Mouse (Mus musculus): ENCODE results near the gene Nanos3. TPM values are rescaled to one million over a fixed set of nuclear protein-coding genes. Genes with fewer than 3 reads are reported as not detected.

The Nanos3 gene
- polyA plus RNA-seq (2015; fragmentation: Illumina TruSeq; extraction: RNeasy Lipid Tissue Mini Kit (QIAGEN cat#74804); ENCODE audit: insufficient read depth, low replicate concordance) = not detected

GRCm38 (mm10) chr8:84185117-84185516, at the start of gene Nanos3:
Gene Nanos3 (minus strand): TSS chr8:84185217.

GRCm38 (mm10) chr8:84147769-84148530, 37.1 kb downstream of the Nanos3 start, which contains the start of the genes Cc2d1a and 4930432K21Rik:
Gene Cc2d1a (minus strand): TSS chr8:84147936.
Gene 4930432K21Rik (plus strand): TSS chr8:84148025.

GRCm38 (mm10) chr8:84125656-84126055, 59.4 kb downstream of the Nanos3 start, which contains the start of gene Podnl1:
Gene Podnl1 (plus strand): TSS chr8:84125989.

Other genes with a start within 250 kb of the Nanos3 start
- gene Gm10644, start 230.0 kb downstream of the Nanos3 start, polyA plus RNA-seq (2015; fragmentation: Illumina TruSeq; extraction: RNeasy Lipid Tissue Mini Kit (QIAGEN cat#74804); ENCODE audit: insufficient read depth, low replicate concordance) = 1.3 TPM
- gene Asf1b, start 229.7 kb downstream of the Nanos3 start, polyA plus RNA-seq (2015; fragmentation: Illumina TruSeq; extraction: RNeasy Lipid Tissue Mini Kit (QIAGEN cat#74804); ENCODE audit: insufficient read depth, low replicate concordance) = 20.3 TPM
- gene Prkaca, start 212.2 kb downstream of the Nanos3 start, polyA plus RNA-seq (2015; fragmentation: Illumina TruSeq; extraction: RNeasy Lipid Tissue Mini Kit (QIAGEN cat#74804); ENCODE audit: insufficient read depth, low replicate concordance) = 31.7 TPM
- 27.6 TPM for gene Samd1, start 187.5 kb downstream of the Nanos3 start, polyA plus RNA-seq (2015; fragmentation: Illumina TruSeq; extraction: RNeasy Lipid Tissue Mini Kit (QIAGEN cat#74804); ENCODE audit: insufficient read depth, low replicate concordance)
- gene 1700067K01Rik, start 183.7 kb downstream of the Nanos3 start, polyA plus RNA-seq (2015; fragmentation: Illumina TruSeq; extraction: RNeasy Lipid Tissue Mini Kit (QIAGEN cat#74804); ENCODE audit: insufficient read depth, low replicate concordance) = 0.57 TPM
- gene 2210011C24Rik, start 173.0 kb downstream of the Nanos3 start, polyA plus RNA-seq (2015; fragmentation: Illumina TruSeq; extraction: RNeasy Lipid Tissue Mini Kit (QIAGEN cat#74804); ENCODE audit: insufficient read depth, low replicate concordance) = not detected
- gene Palm3, start 163.7 kb downstream of the Nanos3 start, polyA plus RNA-seq (2015; fragmentation: Illumina TruSeq; extraction: RNeasy Lipid Tissue Mini Kit (QIAGEN cat#74804); ENCODE audit: insufficient read depth, low replicate concordance) = 0.30 TPM
- gene Il27ra, start 142.6 kb downstream of the Nanos3 start, polyA plus RNA-seq (2015; fragmentation: Illumina TruSeq; extraction: RNeasy Lipid Tissue Mini Kit (QIAGEN cat#74804); ENCODE audit: insufficient read depth, low replicate concordance) = 60.8 TPM
- not detected for gene Rln3, start 140.2 kb downstream of the Nanos3 start, polyA plus RNA-seq (2015; fragmentation: Illumina TruSeq; extraction: RNeasy Lipid Tissue Mini Kit (QIAGEN cat#74804); ENCODE audit: insufficient read depth, low replicate concordance)
- gene Gm10643, start 120.1 kb downstream of the Nanos3 start, polyA plus RNA-seq (2015; fragmentation: Illumina TruSeq; extraction: RNeasy Lipid Tissue Mini Kit (QIAGEN cat#74804); ENCODE audit: insufficient read depth, low replicate concordance) = 2.0 TPM
- gene Rfx1, start 118.4 kb downstream of the Nanos3 start, polyA plus RNA-seq (2015; fragmentation: Illumina TruSeq; extraction: RNeasy Lipid Tissue Mini Kit (QIAGEN cat#74804); ENCODE audit: insufficient read depth, low replicate concordance) = 10.4 TPM
- 17.1 TPM for gene Dcaf15, start 80.4 kb downstream of the Nanos3 start, polyA plus RNA-seq (2015; fragmentation: Illumina TruSeq; extraction: RNeasy Lipid Tissue Mini Kit (QIAGEN cat#74804); ENCODE audit: insufficient read depth, low replicate concordance)
- 4.2 TPM for gene Podnl1, start 59.2 kb downstream of the Nanos3 start, polyA plus RNA-seq (2015; fragmentation: Illumina TruSeq; extraction: RNeasy Lipid Tissue Mini Kit (QIAGEN cat#74804); ENCODE audit: insufficient read depth, low replicate concordance)
- 5.1 TPM for gene Cc2d1a, start 37.3 kb downstream of the Nanos3 start, polyA plus RNA-seq (2015; fragmentation: Illumina TruSeq; extraction: RNeasy Lipid Tissue Mini Kit (QIAGEN cat#74804); ENCODE audit: insufficient read depth, low replicate concordance)
- 0.68 TPM for gene 4930432K21Rik, start 37.2 kb downstream of the Nanos3 start, polyA plus RNA-seq (2015; fragmentation: Illumina TruSeq; extraction: RNeasy Lipid Tissue Mini Kit (QIAGEN cat#74804); ENCODE audit: insufficient read depth, low replicate concordance)
- gene Zswim4, start 51.8 kb upstream of the Nanos3 start, polyA plus RNA-seq (2015; fragmentation: Illumina TruSeq; extraction: RNeasy Lipid Tissue Mini Kit (QIAGEN cat#74804); ENCODE audit: insufficient read depth, low replicate concordance) = 1.9 TPM
- 66.9 TPM for gene D8Ertd738e, start 64.5 kb upstream of the Nanos3 start, polyA plus RNA-seq (2015; fragmentation: Illumina TruSeq; extraction: RNeasy Lipid Tissue Mini Kit (QIAGEN cat#74804); ENCODE audit: insufficient read depth, low replicate concordance)
- 18.2 TPM for gene Mri1, start 72.1 kb upstream of the Nanos3 start, polyA plus RNA-seq (2015; fragmentation: Illumina TruSeq; extraction: RNeasy Lipid Tissue Mini Kit (QIAGEN cat#74804); ENCODE audit: insufficient read depth, low replicate concordance)
- 21.0 TPM for gene Ccdc130, start 85.2 kb upstream of the Nanos3 start, polyA plus RNA-seq (2015; fragmentation: Illumina TruSeq; extraction: RNeasy Lipid Tissue Mini Kit (QIAGEN cat#74804); ENCODE audit: insufficient read depth, low replicate concordance)
- 1.6 TPM for gene Cacna1a, start 203.2 kb upstream of the Nanos3 start, polyA plus RNA-seq (2015; fragmentation: Illumina TruSeq; extraction: RNeasy Lipid Tissue Mini Kit (QIAGEN cat#74804); ENCODE audit: insufficient read depth, low replicate concordance)